Mouse (Mus musculus): ENCODE measurements around the gene Map2k2. TPM values are rescaled to one million over a fixed set of nuclear protein-coding genes. Genes with fewer than 3 reads are reported as not detected.

Map2k2 gene
- total and polyA plus RNA-seq, 3 experiments = 67.2 to 127 (median 120) TPM

DNA sequence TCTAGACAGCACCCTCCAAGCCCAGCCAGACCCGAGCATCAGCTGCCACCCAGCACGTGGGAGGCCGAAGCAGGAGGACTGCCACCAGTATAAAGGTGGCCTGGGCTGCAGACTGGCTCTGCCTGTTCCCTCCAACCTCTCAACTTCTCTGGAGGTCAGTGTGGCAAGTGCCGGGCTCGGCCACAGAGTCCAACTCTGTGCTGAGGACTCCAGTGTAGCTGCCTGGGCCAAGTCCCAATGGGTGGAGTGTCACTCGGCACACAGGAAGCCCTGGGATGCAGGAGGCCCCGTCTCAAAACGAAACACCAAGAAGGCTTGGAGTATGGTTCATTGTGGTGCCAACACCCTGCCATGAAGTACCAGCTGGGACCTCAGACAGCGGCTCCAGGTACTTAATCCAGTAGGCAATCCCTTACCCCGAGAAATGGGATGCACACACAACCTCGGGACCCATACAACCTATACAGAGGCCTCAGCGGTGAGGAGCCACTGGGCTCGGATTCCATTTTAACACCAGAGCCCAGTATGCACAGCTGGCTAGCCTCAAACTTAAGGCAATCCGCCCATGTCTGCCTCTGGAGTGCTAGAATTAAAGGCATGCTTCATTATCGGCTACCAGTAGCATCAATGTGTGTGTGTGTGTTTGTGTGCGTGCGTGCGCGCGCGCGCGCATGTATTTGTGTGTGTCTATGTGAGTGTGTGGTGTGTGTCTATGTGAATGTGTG lies 48.1 kb upstream of the Map2k2 start:
- H3K4me1 ChIP-seq (ENCODE audit: control insufficient read depth in 1 of 2, insufficient read depth in 2 of 2) = peaks cover 8 to 33% of the 10 kb centered on the region in 2 experiments
- H3K9me3 ChIP-seq (replicated peaks; ENCODE audit: low read length) = no peaks in the 10 kb centered on the region
- no peaks in the 10 kb centered on the region for H3K27me3 ChIP-seq (replicated peaks)
- H3K27ac ChIP-seq (ENCODE audit: insufficient read depth, low read depth) = no peak overlapping the region
- no peak overlapping the region for H3K4me3 ChIP-seq (replicated peaks in 1 of 3; ENCODE audit: low read depth in 2 of 3, low read length in 2 of 3, poor library complexity in 1 of 3)
- DNase-seq (ENCODE audit: extremely low read depth) = no peak
- dilution Hi-C loops (cut with MboI; ENCODE audit: extremely low pct_ligation_motif_present, extremely low pct_unique_long_range_greater_than_20kb, low sequenced_read_pairs) = no loop called here
- H3K9ac ChIP-seq (ENCODE audit: insufficient read depth, low read depth) = no peak overlapping the region
- no peak overlapping the region for H3K4me2 ChIP-seq (ENCODE audit: insufficient read depth, low read depth, poor library complexity, severe bottlenecking)
- H3K36me3 ChIP-seq (replicated peaks in 1 of 2; ENCODE audit: control insufficient read depth in 1 of 2, insufficient read depth in 1 of 2, low read length in 1 of 2) = peaks cover 14 to 61% of the 10 kb centered on the region in 2 experiments
- in situ Hi-C loops (cut with MboI; ENCODE audit: low pct_ligation_motif_present, low pct_unique_long_range_greater_than_20kb, low sequenced_read_pairs) = no loop called here
- TF ChIP-seq MAFK (IDR thresholded peaks at IDR 0.05; ENCODE audit: insufficient replicate concordance, low read length) (no peak), CHD1 (IDR thresholded peaks at IDR 0.05; ENCODE audit: low read depth, low read length) (no peak), ZKSCAN1 (IDR thresholded peaks at IDR 0.05; ENCODE audit: borderline replicate concordance, low read depth, low read length) (no peak), NRF1 (IDR thresholded peaks at IDR 0.05; ENCODE audit: low read depth, low read length) (no peak), GABPA (IDR thresholded peaks at IDR 0.05; ENCODE audit: insufficient replicate concordance, low read depth, low read length) (no peak), RCOR1 (conservative IDR thresholded peaks at IDR 0.05; ENCODE audit: low read depth, low read length) (no peak), MEF2A (IDR thresholded peaks at IDR 0.05; ENCODE audit: borderline replicate concordance, low read depth, low read length) (no peak), USF1 (IDR thresholded peaks at IDR 0.05; ENCODE audit: low read depth, low read length) (no peak), ETS1 (conservative IDR thresholded peaks at IDR 0.05; ENCODE audit: low read depth, low read length) (no peak), MAZ (IDR thresholded peaks at IDR 0.05; ENCODE audit: low read depth, low read length) (no peak), MAX (IDR thresholded peaks at IDR 0.05; ENCODE audit: low read length) (no peak), POLR2A (IDR thresholded peaks at IDR 0.05; ENCODE audit: low read depth, low read length) (no peak), SMC3 (IDR thresholded peaks at IDR 0.05; ENCODE audit: low read depth, low read length) (no peak), CHD2 (IDR thresholded peaks at IDR 0.05; ENCODE audit: low read length) (no peak), EP300 (IDR thresholded peaks at IDR 0.05; ENCODE audit: low read length) (no peak)
- peaks cover 56% of the 10 kb centered on the region for H3K79me2 ChIP-seq (replicated peaks; ENCODE audit: control insufficient read depth, extremely low read depth, insufficient read depth, poor library complexity, severe bottlenecking)

DNA sequence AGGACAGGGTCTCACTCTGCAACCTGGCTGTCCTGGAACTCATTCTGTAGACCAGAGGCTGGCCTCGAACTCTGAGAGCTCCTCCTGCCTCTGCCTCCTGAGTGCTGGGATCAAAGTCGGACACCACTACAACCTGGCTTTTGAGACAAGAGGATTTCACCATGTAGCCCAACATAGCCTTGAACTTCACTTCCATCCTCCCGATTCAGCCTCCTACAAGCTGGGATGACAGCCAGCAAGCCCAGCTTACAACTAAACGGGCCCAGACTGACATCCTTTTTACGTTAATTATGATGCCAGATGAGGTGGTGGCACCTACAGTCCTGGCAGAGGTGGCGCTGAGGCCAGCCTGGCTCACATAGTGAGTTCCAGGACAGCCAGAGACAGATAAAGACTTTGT lies 46.8 kb upstream of the Map2k2 start:
- in situ Hi-C loops (cut with MboI; ENCODE audit: low pct_ligation_motif_present, low pct_unique_long_range_greater_than_20kb, low sequenced_read_pairs) = no loop called here
- H3K4me1 ChIP-seq (ENCODE audit: control insufficient read depth in 1 of 2, insufficient read depth in 2 of 2) = peaks cover 8 to 33% of the 10 kb centered on the region in 2 experiments
- no peaks in the 10 kb centered on the region for H3K27me3 ChIP-seq (replicated peaks)
- no peak for DNase-seq (ENCODE audit: extremely low read depth)
- peak overlapping the region; percentile 90 for H3K4me2 ChIP-seq (ENCODE audit: insufficient read depth, low read depth, poor library complexity, severe bottlenecking)
- peaks cover 53% of the 10 kb centered on the region for H3K79me2 ChIP-seq (replicated peaks; ENCODE audit: control insufficient read depth, extremely low read depth, insufficient read depth, poor library complexity, severe bottlenecking)
- H3K9me3 ChIP-seq (replicated peaks; ENCODE audit: low read length) = no peaks in the 10 kb centered on the region
- H3K4me3 ChIP-seq (replicated peaks in 1 of 3; ENCODE audit: low read depth in 2 of 3, low read length in 2 of 3, poor library complexity in 1 of 3) = peak overlapping the region; percentile 92 to 96 (median 95)
- TF ChIP-seq NELFE (IDR thresholded peaks at IDR 0.05; ENCODE audit: low read depth, low read length) (no peak), JUND (conservative IDR thresholded peaks at IDR 0.05; ENCODE audit: low read depth, low read length) (no peak), BHLHE40 (IDR thresholded peaks at IDR 0.05; ENCODE audit: low read depth, low read length) (no peak), ZMIZ1 (IDR thresholded peaks at IDR 0.05; ENCODE audit: low read depth, low read length) (no peak), E2F4 (IDR thresholded peaks at IDR 0.05; ENCODE audit: insufficient replicate concordance, low read depth, low read length) (no peak), ZKSCAN1 (IDR thresholded peaks at IDR 0.05; ENCODE audit: borderline replicate concordance, low read depth, low read length) (no peak), CHD2 (IDR thresholded peaks at IDR 0.05; ENCODE audit: low read length) (no peak), MAFK (IDR thresholded peaks at IDR 0.05; ENCODE audit: insufficient replicate concordance, low read length) (no peak), MYC (IDR thresholded peaks at IDR 0.05; ENCODE audit: low read depth, low read length) (no peak), CTCF (conservative IDR thresholded peaks at IDR 0.05 in 1 of 2, IDR thresholded peaks at IDR 0.05 in 1 of 2; ENCODE audit: low read depth in 2 of 2, low read length in 2 of 2) (no peak), SIN3A (IDR thresholded peaks at IDR 0.05; ENCODE audit: low read length) (no peak), NRF1 (IDR thresholded peaks at IDR 0.05; ENCODE audit: low read depth, low read length) (no peak), UBTF (IDR thresholded peaks at IDR 0.05; ENCODE audit: low read depth, low read length) (no peak), EP300 (IDR thresholded peaks at IDR 0.05; ENCODE audit: low read length) (no peak)
- H3K27ac ChIP-seq (ENCODE audit: insufficient read depth, low read depth) = no peak overlapping the region
- H3K36me3 ChIP-seq (replicated peaks in 1 of 2; ENCODE audit: control insufficient read depth in 1 of 2, insufficient read depth in 1 of 2, low read length in 1 of 2) = peaks cover 8 to 47% of the 10 kb centered on the region in 2 experiments
- peak overlapping the region; percentile 92 for H3K9ac ChIP-seq (ENCODE audit: insufficient read depth, low read depth)
- dilution Hi-C loops (cut with MboI; ENCODE audit: extremely low pct_ligation_motif_present, extremely low pct_unique_long_range_greater_than_20kb, low sequenced_read_pairs) = no loop called here

All from CH12.LX (cell line).